Mouse (Mus musculus) cortical plate, adult 2 months (tissue): ENCODE results near the gene Lgals3bp.

Experiments
- CTCF ChIP-seq: fragments of 200-500 bp; IDR thresholded peaks from 2 replicates; pipeline ENCODE4 v1.5.1; 2011; ENCODE audit warnings: mild to moderate bottlenecking, control low read depth, low read length; ENCODE audit not compliant: insufficient read depth; ENCODE audit errors: extremely low read depth
- POLR2A ChIP-seq: fragments of 200-500 bp; IDR thresholded peaks from 2 replicates; pipeline ENCODE4 v1.6.1; 2011; ENCODE audit warnings: mild to moderate bottlenecking, low read length, control low read depth; ENCODE audit not compliant: insufficient read depth; ENCODE audit errors: extremely low read depth

- TF ChIP-seq CTCF (no peak), POLR2A (no peak)
These were observed 23.2 kb downstream of the Lgals3bp start for GRCm38 (mm10) chr11:118378656-118379055.
